17 mouse cellular contexts compared by ENCODE assay signal in genomic region chr5:9702656-9703384, GRCm38 (mm10). TPM values are rescaled to one million over a fixed set of nuclear protein-coding genes. Genes with fewer than 3 reads are reported as not detected.
A peak's percentile ranks its signal among the peaks of the same experiment; 100 is the strongest.
DNase-seq lines count a peak whose midpoint lies in the region; ATAC-seq and TF ChIP-seq lines count a peak whose summit lies in the region.
"Had no signal": no experiment of that assay in that cellular context is flagged by ENCODE, and none has a peak within 500 bp of the region (broad histone marks: within the 10 kb centered on the region; RNA-seq: fewer than 3 reads in every experiment).

No protein-coding gene starts in this region.

- TF ChIP-seq POLR2A in thymus, adult 2 months (IDR thresholded peaks at IDR 0.05; ENCODE audit: control insufficient read depth, extremely low read depth, insufficient read depth, low read length, poor library complexity), result no peak

- 6% methylated on average over 3 of the region's 3 CpGs for WGBS in forebrain, embryonic 14.5 days
- 3% methylated on average over 3 of the region's 3 CpGs for WGBS in hindbrain, embryonic 16.5 days
- WGBS in midbrain, postnatal 0 days, result 10% methylated on average over 3 of the region's 3 CpGs
- 19% methylated on average over 3 of the region's 3 CpGs for WGBS in thymus, adult 2 months

- H3K4me2 ChIP-seq in forebrain, embryonic 14.5 days (ENCODE audit: low read length), result no peak overlapping the region
- H3K4me2 ChIP-seq in hindbrain, embryonic 16.5 days (ENCODE audit: low read length), result no peak overlapping the region
- H3K4me2 ChIP-seq in midbrain, postnatal 0 days (ENCODE audit: low read depth, low read length, poor library complexity, severe bottlenecking), result no peak overlapping the region
- H3K4me2 ChIP-seq: heart, embryonic 11.5 days; liver, embryonic 12.5 days had no signal

- ATAC-seq in forebrain, embryonic 14.5 days, result peak; percentile 89
- peak; percentile 71 for ATAC-seq in hindbrain, embryonic 16.5 days
- no peak for ATAC-seq in midbrain, postnatal 0 days (ENCODE audit: low FRiP score)
- no peak for ATAC-seq in megakaryocyte progenitor cell, adult 5-6 weeks (replicated peaks; ENCODE audit: poor library complexity)
- ATAC-seq: CD4-positive, CD25-positive, alpha-beta regulatory T cell, adult 4 months; liver, embryonic 12.5 days; lung, postnatal 0 days had no signal

- H3K27me3 ChIP-seq in forebrain, embryonic 14.5 days (replicated peaks; ENCODE audit: control insufficient read depth, insufficient read depth, low read length), result peaks cover 10% of the 10 kb centered on the region; the same call in 1 of the 2 replicates
- H3K27me3 ChIP-seq in hindbrain, embryonic 16.5 days (replicated peaks; ENCODE audit: control insufficient read depth, insufficient read depth, low read length), result no peaks in the 10 kb centered on the region
- no peaks in the 10 kb centered on the region for H3K27me3 ChIP-seq in midbrain, postnatal 0 days (ENCODE audit: insufficient read depth, low read length)
- H3K27me3 ChIP-seq in thymus, adult 2 months (ENCODE audit: control insufficient read depth, insufficient read depth, low read length), result no peaks in the 10 kb centered on the region
- H3K27me3 ChIP-seq: liver, embryonic 12.5 days had no signal

- no peaks in the 10 kb centered on the region for H3K4me1 ChIP-seq in forebrain, embryonic 14.5 days (ENCODE audit: control insufficient read depth, insufficient read depth, low read length)
- no peaks in the 10 kb centered on the region for H3K4me1 ChIP-seq in hindbrain, embryonic 16.5 days (ENCODE audit: control insufficient read depth, insufficient read depth, low read depth, low read length)
- H3K4me1 ChIP-seq in midbrain, postnatal 0 days (ENCODE audit: insufficient read depth, low read length), result no peaks in the 10 kb centered on the region
- no peaks in the 10 kb centered on the region for H3K4me1 ChIP-seq in thymus, adult 2 months (replicated peaks; ENCODE audit: control insufficient read depth, insufficient read depth, low read length)
- H3K4me1 ChIP-seq: liver, embryonic 12.5 days had no signal

- no peak for TF ChIP-seq CTCF in midbrain, postnatal 0 days (IDR thresholded peaks at IDR 0.05)
- no peak for TF ChIP-seq CTCF in thymus, adult 2 months (IDR thresholded peaks at IDR 0.05; ENCODE audit: borderline replicate concordance, control insufficient read depth, extremely low read depth, insufficient read depth, low read length, poor library complexity)

- DNase-seq in embryo, embryonic 10.5 days (ENCODE audit: low spot score), result peak; percentile 25
- peak; percentile 81 for DNase-seq in forebrain, embryonic 14.5 days (ENCODE audit: low spot score)
- peak; percentile 36 for DNase-seq in midbrain, postnatal 0 days (ENCODE audit: low spot score)
- no peak for DNase-seq in heart, adult 8-10 months (ENCODE audit: low spot score)
- no peak for DNase-seq in kidney, postnatal 36 days
- no peak for DNase-seq in thymus, adult 2 months
- DNase-seq: cerebellum, adult 11-12 months; kidney, adult 9 months; thymus, postnatal 4 days had no signal

- no peak overlapping the region for H3K4me3 ChIP-seq in forebrain, embryonic 14.5 days (ENCODE audit: low read depth, low read length)
- H3K4me3 ChIP-seq in hindbrain, embryonic 16.5 days (ENCODE audit: low read length), result no peak overlapping the region
- no peak overlapping the region for H3K4me3 ChIP-seq in midbrain, postnatal 0 days (ENCODE audit: low read depth, low read length)
- H3K4me3 ChIP-seq in thymus, adult 2 months (ENCODE audit: control insufficient read depth, insufficient read depth, low read length), result no peak overlapping the region
- H3K4me3 ChIP-seq: liver, embryonic 12.5 days had no signal

- H3K9ac ChIP-seq in forebrain, embryonic 14.5 days (ENCODE audit: low read length), result no peak overlapping the region
- no peak overlapping the region for H3K9ac ChIP-seq in hindbrain, embryonic 16.5 days (ENCODE audit: low read depth, low read length)
- no peak overlapping the region for H3K9ac ChIP-seq in midbrain, postnatal 0 days (replicated peaks; ENCODE audit: low read length, poor library complexity, severe bottlenecking)
- H3K9ac ChIP-seq: liver, embryonic 12.5 days had no signal

- no peaks in the 10 kb centered on the region for H3K9me3 ChIP-seq in forebrain, embryonic 14.5 days (replicated peaks; ENCODE audit: control insufficient read depth, low read length)
- H3K9me3 ChIP-seq in hindbrain, embryonic 16.5 days (ENCODE audit: control insufficient read depth, low read length), result no peaks in the 10 kb centered on the region
- H3K9me3 ChIP-seq in midbrain, postnatal 0 days (ENCODE audit: low read length), result no peaks in the 10 kb centered on the region
- H3K9me3 ChIP-seq: liver, embryonic 12.5 days had no signal

- no peak overlapping the region for H3K27ac ChIP-seq in forebrain, embryonic 14.5 days (ENCODE audit: low read depth, low read length)
- H3K27ac ChIP-seq in hindbrain, embryonic 16.5 days (ENCODE audit: low read depth, low read length), result 0 out of 2 replicates have a peak overlapping the region, but pooled peaks have one; percentile 29
- 0 out of 2 replicates have a peak overlapping the region, but pooled peaks have one; percentile 32 for H3K27ac ChIP-seq in midbrain, postnatal 0 days (ENCODE audit: low read depth, low read length)
- H3K27ac ChIP-seq in thymus, adult 2 months (ENCODE audit: control insufficient read depth, insufficient read depth, low read length), result no peak overlapping the region
- H3K27ac ChIP-seq: liver, embryonic 12.5 days had no signal

- H3K36me3 ChIP-seq in forebrain, embryonic 14.5 days (ENCODE audit: control insufficient read depth, insufficient read depth, low read length), result no peaks in the 10 kb centered on the region
- peaks cover 2% of the 10 kb centered on the region; the same call in 1 of the 2 replicates for H3K36me3 ChIP-seq in hindbrain, embryonic 16.5 days (ENCODE audit: control insufficient read depth, insufficient read depth, low read length)
- H3K36me3 ChIP-seq in midbrain, postnatal 0 days (ENCODE audit: insufficient read depth, low read length), result no peaks in the 10 kb centered on the region
- no peaks in the 10 kb centered on the region for H3K36me3 ChIP-seq in thymus, adult 2 months (ENCODE audit: control insufficient read depth, insufficient read depth, low read length)
- H3K36me3 ChIP-seq: liver, embryonic 12.5 days had no signal

RNA-seq across cellular contexts. Expression of gene Grm3, which starts 22.1 kb away (rescaled TPM):
- polyA plus RNA-seq in forebrain, embryonic 14.5 days (2014; fragmentation: Nextera tagmentation; extraction: Ambion mirVana), result 8.0 and 14.8 TPM in 2 replicates
- polyA plus RNA-seq in hindbrain, embryonic 16.5 days (2015; fragmentation: Nextera tagmentation; extraction: Ambion mirVana), result 82.0 and 97.5 TPM in 2 replicates
- 210 and 226 TPM in 2 replicates for total RNA-seq in midbrain, postnatal 0 days (2014; rRNA removed)
- 88.4 and 91.8 TPM in 2 replicates for polyA plus RNA-seq in midbrain, postnatal 0 days (2015; fragmentation: Nextera tagmentation; extraction: Ambion mirVana)
- under 1 TPM in 1 of 4 experiments, not detected in 3; 0.09 TPM for total RNA-seq in heart, adult 8-10 months (2022)
- not detected in 2 replicates for total RNA-seq in megakaryocyte progenitor cell, adult 5-6 weeks (2015)
- total RNA-seq in megakaryocyte progenitor cell, adult 5-6 weeks (2017), result not detected in 2 replicates
- not detected in 2 replicates for polyA plus RNA-seq in thymus, adult 2 months (2012; rRNA removed)
- total RNA-seq: common myeloid progenitor, adult 5-6 weeks; hematopoietic stem cell, adult 5-6 weeks had no signal
- polyA plus RNA-seq: CD4-positive, CD25-positive, alpha-beta regulatory T cell, adult 4 months; liver, embryonic 12.5 days had no signal

Comparison
In these comparisons a context has a peak if more than half of its experiments do, and no peak if none do; other contexts are left out.
1. DNase-seq: peak in embryo, embryonic 10.5 days (single experiment), forebrain, embryonic 14.5 days (single experiment) and midbrain, postnatal 0 days (single experiment); none in heart, adult 8-10 months (single experiment), kidney, postnatal 36 days (0 of 2) and thymus, adult 2 months (single experiment).
2. ATAC-seq: peak in forebrain, embryonic 14.5 days (single experiment) and hindbrain, embryonic 16.5 days (single experiment); none in midbrain, postnatal 0 days (single experiment) and megakaryocyte progenitor cell, adult 5-6 weeks (single experiment).
3. H3K27ac ChIP-seq: peak in hindbrain, embryonic 16.5 days (single experiment) and midbrain, postnatal 0 days (single experiment); none in forebrain, embryonic 14.5 days (single experiment) and thymus, adult 2 months (single experiment).